Mouse (Mus musculus) forebrain, embryonic 15.5 days (tissue): ENCODE results near the gene Frrs1. TPM values are rescaled to one million over a fixed set of nuclear protein-coding genes. Genes with fewer than 3 reads are reported as not detected.
A peak's percentile ranks its signal among the peaks of the same experiment; 100 is the strongest.

Source experiments
- ATAC-seq: fragments of 200-750 bp; cut with Nextera tagmentation; replicated peaks from 2 replicates; pipeline ENCODE4 v1.8.0; 2017; ENCODE audit warnings: mild to moderate bottlenecking, moderate TSS enrichment, moderate library complexity
- H3K27ac ChIP-seq: fragments of 300-500 bp; sonication (generic); replicated peaks from 2 replicates; pipeline ENCODE4 v1.5.1; 2015; ENCODE audit warnings: mild to moderate bottlenecking, inconsistent platforms
- H3K27me3 ChIP-seq: fragments of 300-500 bp; sonication (generic); 2 replicates; pipeline ENCODE4 v1.6.1; 2015; ENCODE audit warnings: inconsistent platforms
- H3K36me3 ChIP-seq: fragments of 300-500 bp; sonication (generic); 2 replicates; pipeline ENCODE4 v1.6.1; 2015; ENCODE audit warnings: mild to moderate bottlenecking, inconsistent platforms
- H3K4me1 ChIP-seq: fragments of 300-500 bp; sonication (generic); 2 replicates; pipeline ENCODE4 v1.6.1; 2015; ENCODE audit warnings: inconsistent platforms
- H3K4me2 ChIP-seq: fragments of 300-500 bp; sonication (generic); replicated peaks from 2 replicates; pipeline ENCODE4 v1.6.1; 2015; ENCODE audit warnings: mild to moderate bottlenecking, inconsistent platforms
- H3K4me3 ChIP-seq: fragments of 300-500 bp; sonication (generic); 2 replicates; pipeline ENCODE4 v1.5.1; 2015; ENCODE audit warnings: mild to moderate bottlenecking, inconsistent platforms
- H3K9ac ChIP-seq: fragments of 300-500 bp; sonication (generic); replicated peaks from 2 replicates; pipeline ENCODE4 v1.6.1; 2015; ENCODE audit warnings: mild to moderate bottlenecking, inconsistent platforms
- H3K9me3 ChIP-seq: fragments of 300-500 bp; sonication (generic); 2 replicates; pipeline ENCODE4 v1.6.1; 2016; ENCODE audit warnings: inconsistent platforms
- WGBS: fragments of 180-500 bp; shearing (Covaris S2); methylation state at CpG from one replicate; pipeline ENCODE4 v1.1.7; 2015; ENCODE audit warnings: mixed read lengths; 5-methylcytosine and 5-hydroxymethylcytosine counted together
- polyA plus RNA-seq: library from polyadenylated mRNA; unstranded; fragments of >200 nt; fragmentation: Nextera tagmentation; extraction: Ambion mirVana; gene quantifications from 2 replicates; pipeline ENCODE4 v1.2.1, GENCODE M21; 2015

Frrs1 gene
- polyA plus RNA-seq, 1 experiment from 2014 or later, result 3.2 TPM

DNA sequence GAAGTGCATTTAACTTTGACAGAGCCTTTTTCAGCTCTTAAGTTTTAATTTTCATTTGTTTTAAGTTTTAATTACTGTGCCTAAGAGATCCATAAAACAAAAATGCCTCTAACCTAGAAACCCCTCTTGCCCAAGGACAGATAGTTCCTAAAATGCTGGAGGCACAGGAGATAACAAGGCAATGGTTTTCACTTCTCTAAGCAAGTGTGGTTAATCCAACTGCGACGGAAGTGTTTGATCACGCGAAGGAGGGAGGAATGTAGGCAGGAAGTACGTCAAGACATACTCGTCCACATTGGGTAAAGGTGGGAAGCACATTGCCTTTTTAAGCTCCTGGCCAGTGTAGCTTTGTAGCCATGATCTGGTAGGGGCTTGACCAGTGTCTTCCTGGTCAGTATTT lies 1.7 kb upstream of the Frrs1 start:
- Histone ChIP-seq H3K4me1 (0 out of 2 replicates have a peak, but pooled peaks cover 3% of the 10 kb centered on the region), H3K36me3 (no peaks in the 10 kb centered on the region), H3K27ac (no peak overlapping the region), H3K9me3 (no peaks in the 10 kb centered on the region), H3K27me3 (no peaks in the 10 kb centered on the region), H3K4me2 (no peak overlapping the region), H3K4me3 (no peak overlapping the region), H3K9ac (no peak overlapping the region)
- no peak for ATAC-seq
- WGBS, result 80% methylated on average over 6 of the region's 6 CpGs

DNA sequence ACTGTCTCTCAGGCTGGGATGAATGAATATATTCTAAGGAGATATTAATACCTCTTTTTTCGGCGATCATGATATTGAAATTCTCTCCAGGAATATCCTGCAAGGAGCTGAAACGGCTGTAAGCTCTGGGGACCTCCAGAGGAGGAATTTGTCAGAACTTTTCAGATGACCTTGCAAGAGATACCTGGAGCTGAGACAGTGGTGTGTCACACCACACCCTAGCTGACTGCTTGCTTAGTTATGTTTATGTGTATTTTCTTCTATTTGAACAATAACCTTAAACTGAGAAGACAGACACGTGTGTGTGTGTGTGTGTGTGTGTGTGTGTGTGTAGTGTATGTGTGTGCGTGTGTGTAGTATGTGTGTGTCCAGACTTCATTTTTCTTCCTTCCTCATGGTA lies 488 bp downstream of the Frrs1 start:
- no peak for ATAC-seq
- Histone ChIP-seq H3K4me2 (no peak overlapping the region), H3K4me3 (no peak overlapping the region), H3K9me3 (no peaks in the 10 kb centered on the region), H3K9ac (no peak overlapping the region), H3K27ac (no peak overlapping the region), H3K4me1 (0 out of 2 replicates have a peak, but pooled peaks cover 3% of the 10 kb centered on the region), H3K36me3 (no peaks in the 10 kb centered on the region), H3K27me3 (no peaks in the 10 kb centered on the region)
- WGBS, result 91% methylated on average over 5 of the region's 5 CpGs

DNA sequence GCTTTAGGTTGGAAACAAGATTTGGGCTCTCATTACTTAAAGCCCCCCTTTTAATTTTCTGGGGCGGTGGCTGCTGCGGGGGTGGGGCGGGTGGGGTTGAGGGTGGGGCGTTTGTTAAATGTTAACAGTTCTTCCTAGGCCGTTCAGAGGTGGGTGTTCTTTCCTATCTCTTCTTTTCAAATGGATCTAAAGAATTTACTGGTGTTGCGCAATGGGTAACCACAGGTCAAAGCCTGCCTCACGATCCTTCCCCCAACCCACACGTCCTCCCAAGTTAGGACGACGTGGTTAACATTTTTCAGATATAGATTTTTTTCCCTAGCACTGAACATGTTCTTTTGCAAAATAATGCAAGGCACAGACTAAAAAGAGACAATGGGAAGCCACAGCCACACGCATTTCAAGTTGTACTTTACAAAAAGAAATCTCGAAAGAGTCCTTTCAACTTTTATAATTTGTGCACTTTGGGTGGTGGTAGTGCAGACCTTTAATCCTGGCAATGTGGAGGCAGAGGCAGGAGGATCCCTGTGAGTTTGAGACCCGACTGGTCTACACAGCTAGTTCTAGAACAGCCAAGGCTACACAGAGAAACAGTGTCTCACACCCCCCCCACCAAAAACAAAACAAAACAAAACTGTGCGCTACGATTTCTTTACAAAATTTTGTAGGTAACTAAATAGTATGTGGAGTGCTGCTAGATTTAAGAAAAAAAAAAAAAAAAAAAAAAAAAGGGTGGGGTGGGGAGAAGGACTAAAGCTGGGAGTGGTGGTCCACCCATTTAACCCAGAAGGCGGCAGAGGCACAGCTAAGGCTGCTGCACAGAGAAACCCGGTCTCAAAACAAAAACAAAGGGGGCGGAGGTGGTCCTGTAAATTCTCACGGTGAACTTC lies 1.3 kb downstream of the Frrs1 start:
- 0 out of 2 replicates have a peak, but pooled peaks cover 3% of the 10 kb centered on the region for H3K4me1 ChIP-seq
- 73% methylated on average over 19 of the region's 19 CpGs for WGBS
- no peak overlapping the region for H3K9ac ChIP-seq
- H3K27me3 ChIP-seq, result no peaks in the 10 kb centered on the region
- no peaks in the 10 kb centered on the region for H3K36me3 ChIP-seq
- H3K4me2 ChIP-seq, result peak overlapping the region; percentile 90
- peak overlapping the region; percentile 64; the same call in 1 of the 2 replicates for H3K4me3 ChIP-seq
- H3K9me3 ChIP-seq, result no peaks in the 10 kb centered on the region
- ATAC-seq, result peak; percentile 55; the same call in 1 of the 2 replicates
- H3K27ac ChIP-seq, result no peak overlapping the region

DNA sequence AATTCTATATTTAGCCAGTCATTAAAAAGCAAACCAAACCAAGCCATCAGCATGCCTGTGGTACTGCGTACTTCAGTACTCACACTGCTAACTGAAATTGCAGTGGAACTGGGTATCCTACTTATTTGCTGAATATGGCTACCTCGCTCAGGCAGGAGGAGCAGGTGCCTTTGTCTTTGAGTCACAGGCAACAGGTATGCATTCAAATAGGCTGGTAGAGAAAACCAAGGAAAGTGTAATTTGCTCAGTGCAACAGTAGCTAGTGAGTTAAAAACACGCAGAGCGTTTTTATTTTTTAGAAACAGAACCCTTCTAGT lies 1.9 kb downstream of the Frrs1 start:
- Histone ChIP-seq H3K36me3 (no peaks in the 10 kb centered on the region), H3K4me1 (0 out of 2 replicates have a peak, but pooled peaks cover 3% of the 10 kb centered on the region), H3K27me3 (no peaks in the 10 kb centered on the region), H3K9ac (peak overlapping the region; percentile 54), H3K4me2 (peak overlapping the region; percentile 90), H3K9me3 (no peaks in the 10 kb centered on the region), H3K4me3 (peak overlapping the region; percentile 64), H3K27ac (no peak overlapping the region)
- WGBS, result 10% methylated on average over 4 of the region's 4 CpGs
- peak; percentile 59 for ATAC-seq

DNA sequence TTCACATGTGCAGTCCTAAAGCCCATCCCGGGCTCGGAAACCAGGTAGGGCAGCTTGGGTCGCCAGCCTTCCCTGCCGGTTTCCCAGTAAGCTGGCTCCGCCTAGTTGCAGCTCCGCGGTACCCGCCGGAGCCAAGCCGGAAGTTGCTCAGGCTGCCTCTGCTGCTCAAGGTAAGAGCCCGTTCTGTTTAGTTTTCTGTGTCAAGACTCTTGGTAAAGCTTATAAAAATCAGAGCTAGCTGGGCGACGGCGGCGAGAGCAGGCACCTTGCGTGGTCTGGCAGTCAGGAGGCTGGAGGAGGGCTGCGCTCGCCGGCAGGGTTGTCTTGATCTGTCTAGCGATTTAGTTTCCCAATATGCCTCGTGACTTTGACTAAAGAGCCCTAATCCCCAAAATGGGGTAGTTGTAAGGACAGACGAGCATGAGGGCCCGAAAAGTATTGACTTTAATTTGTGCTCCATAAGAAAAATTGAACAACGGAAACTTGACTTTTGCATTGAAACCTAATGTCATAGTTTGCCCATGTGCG lies 2.3 kb downstream of the Frrs1 start:
- Histone ChIP-seq H3K4me3 (peak overlapping the region; percentile 64), H3K36me3 (no peaks in the 10 kb centered on the region), H3K9ac (peak overlapping the region; percentile 54), H3K27me3 (no peaks in the 10 kb centered on the region), H3K4me1 (0 out of 2 replicates have a peak, but pooled peaks cover 3% of the 10 kb centered on the region), H3K4me2 (peak overlapping the region; percentile 90), H3K27ac (0 out of 2 replicates have a peak overlapping the region, but pooled peaks have one; percentile 34), H3K9me3 (no peaks in the 10 kb centered on the region)
- 2% methylated on average over 25 of the region's 25 CpGs for WGBS
- ATAC-seq, result peak; percentile 81

DNA sequence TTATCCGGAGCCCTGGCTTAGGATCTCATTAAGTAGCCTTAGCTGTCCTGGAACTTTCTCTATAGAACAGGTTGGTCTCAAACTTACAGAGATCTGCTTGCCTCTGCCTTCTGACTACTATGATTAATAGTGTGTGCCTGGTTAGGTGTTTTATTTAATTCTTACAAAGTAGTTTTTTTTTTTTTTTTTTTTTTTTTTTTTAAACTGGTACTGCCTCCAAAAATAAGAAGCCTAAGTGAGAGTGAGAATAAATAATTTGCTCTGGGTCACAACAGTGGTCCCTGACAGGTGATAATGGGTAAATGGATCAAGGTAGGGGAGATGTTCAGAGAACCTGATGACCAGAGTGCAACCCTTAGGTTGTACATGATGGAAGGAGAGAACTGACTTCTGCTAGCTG lies 3.4 kb downstream of the Frrs1 start:
- Histone ChIP-seq H3K9me3 (no peaks in the 10 kb centered on the region), H3K9ac (no peak overlapping the region), H3K4me3 (no peak overlapping the region), H3K4me2 (no peak overlapping the region), H3K27me3 (no peaks in the 10 kb centered on the region), H3K36me3 (no peaks in the 10 kb centered on the region), H3K27ac (no peak overlapping the region), H3K4me1 (0 out of 2 replicates have a peak, but pooled peaks cover 3% of the 10 kb centered on the region)
- no peak for ATAC-seq
- WGBS, result 55% methylated on average over 1 of the region's 1 CpGs

DNA sequence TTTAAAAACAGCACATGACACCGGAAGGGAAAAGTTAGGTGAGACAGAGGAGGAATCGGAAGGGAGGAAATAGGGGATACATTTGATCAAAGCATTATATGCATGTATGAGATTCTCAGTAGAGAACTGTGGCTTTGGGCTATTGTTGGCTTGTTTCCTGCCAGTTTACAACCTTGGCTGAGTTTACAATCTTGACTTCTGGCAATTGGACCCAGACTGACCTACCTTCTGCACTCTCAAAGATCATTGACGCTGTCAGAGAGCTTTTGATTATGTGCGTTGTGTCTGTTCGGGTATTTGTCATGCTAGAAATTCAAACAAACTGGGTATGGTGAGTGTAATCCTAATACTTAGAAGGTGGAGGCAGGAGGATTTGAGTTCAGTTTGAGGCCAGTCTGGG lies 5.2 kb downstream of the Frrs1 start:
- no peak for ATAC-seq
- H3K36me3 ChIP-seq, result no peaks in the 10 kb centered on the region

DNA sequence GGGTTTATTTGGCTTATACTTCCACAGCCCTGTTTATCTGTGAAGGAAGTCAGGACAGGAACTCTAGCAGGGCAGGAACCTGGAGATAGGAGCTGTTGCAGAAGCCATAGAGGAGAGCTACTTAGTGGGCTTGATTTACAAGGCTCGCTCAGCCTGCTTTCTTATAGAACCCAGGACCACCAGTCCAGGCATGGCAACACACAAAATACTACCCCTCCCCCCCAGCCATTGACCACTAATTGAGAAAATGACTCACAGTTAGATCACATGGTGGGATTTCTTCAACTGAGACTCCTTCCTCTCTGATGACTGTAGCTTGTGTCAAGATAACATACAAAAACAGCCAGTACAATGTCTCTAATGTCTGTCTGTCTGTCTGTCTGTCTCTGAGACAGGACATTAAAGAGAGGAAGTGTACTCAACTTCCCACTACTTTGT lies 6.0 kb downstream of the Frrs1 start:
- no peak overlapping the region for H3K4me3 ChIP-seq
- no peaks in the 10 kb centered on the region for H3K36me3 ChIP-seq
- H3K4me1 ChIP-seq, result 0 out of 2 replicates have a peak, but pooled peaks cover 3% of the 10 kb centered on the region
- no peak overlapping the region for H3K4me2 ChIP-seq
- H3K9me3 ChIP-seq, result no peaks in the 10 kb centered on the region
- H3K27me3 ChIP-seq, result no peaks in the 10 kb centered on the region
- ATAC-seq, result no peak
- 80% methylated on average over 1 of the region's 1 CpGs for WGBS
- no peak overlapping the region for H3K9ac ChIP-seq
- no peak overlapping the region for H3K27ac ChIP-seq

More for the DNA sequence above, 5.2 kb downstream of the Frrs1 start:
- H3K4me1 ChIP-seq, result 0 out of 2 replicates have a peak, but pooled peaks cover 3% of the 10 kb centered on the region
- no peaks in the 10 kb centered on the region for H3K9me3 ChIP-seq
- H3K9ac ChIP-seq, result no peak overlapping the region
- no peak overlapping the region for H3K4me2 ChIP-seq
- 89% methylated on average over 5 of the region's 5 CpGs for WGBS
- H3K27ac ChIP-seq, result no peak overlapping the region
- no peak overlapping the region for H3K4me3 ChIP-seq
- H3K27me3 ChIP-seq, result no peaks in the 10 kb centered on the region

DNA sequence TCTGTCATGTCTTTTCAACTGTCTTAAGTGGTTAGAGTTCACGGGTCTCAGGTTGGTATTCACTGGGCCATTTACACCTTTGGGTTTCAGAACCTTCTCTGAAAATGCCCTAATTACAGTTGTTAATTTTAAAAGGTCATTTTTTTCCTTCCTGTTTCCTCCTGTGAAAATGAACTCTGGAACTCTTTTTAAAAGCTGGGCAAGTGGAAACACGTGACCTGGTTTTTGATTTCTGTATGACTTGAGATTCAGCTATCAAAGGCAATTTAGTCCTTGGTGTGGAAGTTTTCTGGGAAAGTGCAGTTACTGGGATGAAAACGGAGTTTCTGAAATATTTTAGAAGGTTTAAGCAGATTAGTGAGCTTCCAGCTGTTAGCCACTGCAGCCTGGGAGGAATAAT lies 11.1 kb downstream of the Frrs1 start:
- no peak overlapping the region for H3K9ac ChIP-seq
- no peak for ATAC-seq
- no peaks in the 10 kb centered on the region for H3K27me3 ChIP-seq
- H3K4me1 ChIP-seq, result no peaks in the 10 kb centered on the region
- H3K9me3 ChIP-seq, result no peaks in the 10 kb centered on the region
- WGBS, result 30% methylated on average over 3 of the region's 3 CpGs
- H3K4me3 ChIP-seq, result no peak overlapping the region
- H3K36me3 ChIP-seq, result no peaks in the 10 kb centered on the region
- H3K27ac ChIP-seq, result no peak overlapping the region
- no peak overlapping the region for H3K4me2 ChIP-seq

DNA sequence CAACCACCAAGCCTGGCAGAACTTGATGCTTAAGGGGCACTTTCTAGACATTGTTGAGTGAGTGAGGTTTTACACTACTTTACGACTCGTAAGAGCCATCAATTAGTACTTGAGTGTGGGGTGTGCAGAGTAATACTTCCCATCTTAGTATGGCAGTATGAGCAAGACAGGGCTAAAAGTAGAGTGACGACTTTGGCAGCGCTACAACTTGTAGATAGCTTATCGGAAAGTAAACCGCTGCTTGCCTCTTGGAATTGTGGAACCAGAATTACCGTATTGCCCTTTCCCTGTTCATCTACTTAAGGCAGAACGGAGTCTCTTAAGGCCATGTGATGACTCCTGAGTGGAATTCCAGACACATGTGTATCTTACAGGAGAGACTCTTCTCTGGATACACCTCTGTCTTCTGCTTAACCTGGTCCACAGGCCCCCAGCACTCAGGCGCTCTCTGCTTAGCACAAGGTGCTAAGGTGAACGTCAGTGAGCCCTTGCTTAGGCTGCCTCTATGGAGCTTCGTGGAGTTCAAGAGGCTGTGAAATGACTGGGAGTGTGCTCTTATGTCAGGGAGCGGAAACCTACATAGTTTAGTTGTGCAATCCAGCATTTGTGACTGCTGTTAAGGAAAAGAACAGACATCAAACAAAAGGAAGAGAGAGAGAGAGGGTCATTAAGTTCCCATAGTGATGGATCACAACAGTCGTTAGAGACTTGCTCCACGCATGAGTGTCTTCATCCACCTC lies 23.1 kb downstream of the Frrs1 start:
- no peak for ATAC-seq
- Histone ChIP-seq H3K4me3 (no peak overlapping the region), H3K9me3 (no peaks in the 10 kb centered on the region), H3K27ac (no peak overlapping the region), H3K27me3 (no peaks in the 10 kb centered on the region), H3K36me3 (no peaks in the 10 kb centered on the region), H3K4me2 (no peak overlapping the region), H3K4me1 (no peaks in the 10 kb centered on the region), H3K9ac (no peak overlapping the region)
- WGBS, result 89% methylated on average over 14 of the region's 14 CpGs

DNA sequence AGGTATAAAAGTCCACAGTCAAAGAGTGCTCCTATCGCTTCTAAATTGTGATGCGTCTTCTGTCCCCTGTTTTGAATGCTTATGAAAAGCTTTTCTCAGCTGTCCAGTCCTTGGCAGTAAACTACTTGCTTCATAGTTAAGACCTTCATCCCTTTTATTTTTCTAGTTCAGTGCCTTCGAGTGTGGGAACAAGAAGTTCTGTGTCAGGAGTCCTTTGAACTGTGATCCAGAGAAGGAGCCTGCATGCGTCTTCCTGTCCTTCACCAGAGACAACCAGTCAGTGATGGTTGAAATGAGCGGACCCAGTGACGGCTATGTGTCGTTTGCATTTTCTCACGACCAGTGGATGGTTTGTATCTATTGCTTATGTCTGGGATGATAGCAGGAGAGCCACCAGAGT lies 25.7 kb downstream of the Frrs1 start:
- Histone ChIP-seq H3K36me3 (no peaks in the 10 kb centered on the region), H3K9ac (no peak overlapping the region), H3K9me3 (no peaks in the 10 kb centered on the region), H3K4me3 (no peak overlapping the region), H3K4me2 (no peak overlapping the region), H3K27me3 (no peaks in the 10 kb centered on the region), H3K4me1 (no peaks in the 10 kb centered on the region), H3K27ac (no peak overlapping the region)
- 85% methylated on average over 8 of the region's 8 CpGs for WGBS
- no peak for ATAC-seq

DNA sequence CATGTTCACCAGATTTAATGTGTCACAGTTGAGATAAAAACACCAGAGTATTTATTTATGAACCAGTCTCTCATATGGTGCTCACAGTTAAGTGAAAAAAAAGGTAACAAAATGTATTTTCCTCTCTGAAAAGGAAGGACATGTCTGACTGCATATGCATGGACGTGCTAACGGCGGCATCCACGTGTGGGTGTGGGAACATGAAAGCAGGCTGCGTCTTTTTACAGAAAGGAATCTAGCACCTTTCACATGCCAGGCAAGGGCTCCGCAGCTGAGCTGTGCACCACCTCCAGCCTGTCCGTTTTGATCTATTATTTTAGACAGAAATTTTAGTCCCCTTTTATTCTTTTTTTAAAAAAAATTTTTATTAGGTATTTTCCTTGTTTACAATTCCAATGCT lies 30.1 kb downstream of the Frrs1 start:
- Histone ChIP-seq H3K9ac (no peak overlapping the region), H3K4me1 (no peaks in the 10 kb centered on the region), H3K4me3 (no peak overlapping the region), H3K27me3 (no peaks in the 10 kb centered on the region), H3K4me2 (no peak overlapping the region), H3K36me3 (no peaks in the 10 kb centered on the region), H3K9me3 (no peaks in the 10 kb centered on the region), H3K27ac (no peak overlapping the region)
- 86% methylated on average over 7 of the region's 7 CpGs for WGBS
- no peak for ATAC-seq
